Mouse (Mus musculus) adrenal gland, postnatal 25 days (tissue): ENCODE results near the gene Fkbp5. TPM values are rescaled to one million over a fixed set of nuclear protein-coding genes. Genes with fewer than 3 reads are reported as not detected.
"Not testable (repeated sequence)": the region's sequence is repeated elsewhere in the genome, so short reads cannot be mapped to it uniquely, and the experiment has no call there.

Source experiments
- DNase-seq: peaks from one replicate; pipeline ENCODE4 v3.0.0; 2021; ENCODE audit warnings: mixed read lengths
- total RNA-seq: library from RNA; stranded (reverse); gene quantifications from 2 replicates; pipeline ENCODE4 v1.2.3, GENCODE M21; 2021

Gene Fkbp5
- total RNA-seq, 1 experiment from 2014 or later, result 55.9 TPM

- no peak for DNase-seq
Measured at GRCm38 (mm10) chr17:28418954-28419353, 98.4 kb downstream of the Fkbp5 start.

- not testable (repeated sequence) for DNase-seq
Measured at GRCm38 (mm10) chr17:28418481-28418880, 98.8 kb downstream of the Fkbp5 start.

- DNase-seq, result no peak
Measured at GRCm38 (mm10) chr17:28417771-28418170, 99.6 kb downstream of the Fkbp5 start.

- no peak for DNase-seq
Measured at GRCm38 (mm10) chr17:28415271-28415670, 102.1 kb downstream of the Fkbp5 start.

GRCm38 (mm10) chr17:28411381-28411960, 105.9 kb downstream of the Fkbp5 start:
- no peak for DNase-seq

- DNase-seq, result no peak
Measured at GRCm38 (mm10) chr17:28410731-28411130, 106.6 kb downstream of the Fkbp5 start.

- no peak for DNase-seq
Measured at GRCm38 (mm10) chr17:28408251-28408918, 108.9 kb downstream of the Fkbp5 start.

GRCm38 (mm10) chr17:28407418-28408250, 109.7 kb downstream of the Fkbp5 start:
- DNase-seq, result peak; percentile 79

- DNase-seq, result no peak
Measured at GRCm38 (mm10) chr17:28406471-28406870, 110.9 kb downstream of the Fkbp5 start.

- not testable (repeated sequence) for DNase-seq
Measured at GRCm38 (mm10) chr17:28404745-28405144, 112.6 kb downstream of the Fkbp5 start.

- no peak for DNase-seq
Measured at GRCm38 (mm10) chr17:28404301-28404700, 113.0 kb downstream of the Fkbp5 start.

- no peak for DNase-seq
Measured at GRCm38 (mm10) chr17:28394994-28395393, 122.3 kb downstream of the Fkbp5 start.

GRCm38 (mm10) chr17:28394051-28394765, 123.1 kb downstream of the Fkbp5 start:
- no peak for DNase-seq

- no peak for DNase-seq
Measured at GRCm38 (mm10) chr17:28391568-28392432, 125.5 kb downstream of the Fkbp5 start.

GRCm38 (mm10) chr17:28388534-28388933, 128.8 kb downstream of the Fkbp5 start:
- no peak for DNase-seq

GRCm38 (mm10) chr17:28386150-28386905, 131.0 kb downstream of the Fkbp5 start:
- DNase-seq, result peak; percentile 88

GRCm38 (mm10) chr17:28384298-28384697, 133.0 kb downstream of the Fkbp5 start:
- DNase-seq, result peak; percentile 52

- DNase-seq, result no peak
Measured at GRCm38 (mm10) chr17:28380255-28380654, 137.1 kb downstream of the Fkbp5 start.

GRCm38 (mm10) chr17:28375592-28376061, 141.7 kb downstream of the Fkbp5 start:
- DNase-seq, result no peak

- no peak for DNase-seq
Measured at GRCm38 (mm10) chr17:28374494-28374893, 142.8 kb downstream of the Fkbp5 start.

- peak; percentile 67 for DNase-seq
Measured at GRCm38 (mm10) chr17:28373821-28374220, 143.5 kb downstream of the Fkbp5 start.
